Mouse (Mus musculus): ENCODE data around the gene Spp1.

- no peak for TF ChIP-seq CTCF (conservative IDR thresholded peaks at IDR 0.05; ENCODE audit: low read length)
- no peak for TF ChIP-seq NANOG (IDR thresholded peaks at IDR 0.05; ENCODE audit: borderline replicate concordance, low read length)
- no peak for TF ChIP-seq POU5F1 (IDR thresholded peaks at IDR 0.05; ENCODE audit: borderline replicate concordance, low read length)
Measured at GRCm38 (mm10) chr5:104390962-104391361, 44.0 kb upstream of the Spp1 start.

Data from E14TG2a.4 (cell line).